Mouse (Mus musculus) heart, postnatal 0 days (tissue): ENCODE data around the gene Tubb4a. TPM values are rescaled to one million over a fixed set of nuclear protein-coding genes. Genes with fewer than 3 reads are reported as not detected.

Source experiments
- ATAC-seq: fragments of 200-750 bp; cut with Nextera tagmentation; 2 replicates; pipeline ENCODE4 v1.8.0; 2017; ENCODE audit warnings: low read depth, moderate number of reproducible peaks, moderate library complexity; ENCODE audit not compliant: insufficient read depth
- DNase-seq: peaks from one replicate; pipeline ENCODE4 v3.0.0-alpha.2; 2016; ENCODE audit warnings: low spot score
- H3K27ac ChIP-seq: fragments of 300-500 bp; sonication (generic); 2 replicates; pipeline ENCODE4 v1.5.1; 2014; ENCODE audit warnings: low read depth, mild to moderate bottlenecking
- H3K27me3 ChIP-seq: fragments of 300-500 bp; sonication (generic); 2 replicates; pipeline ENCODE4 v1.6.1; 2014; ENCODE audit warnings: low read length, mixed read lengths; ENCODE audit not compliant: control insufficient read depth, insufficient read depth
- H3K36me3 ChIP-seq: fragments of 300-500 bp; sonication (generic); replicated peaks from 2 replicates; pipeline ENCODE4 v1.6.1; 2014; ENCODE audit warnings: low read length, mixed read lengths; ENCODE audit not compliant: control insufficient read depth, insufficient read depth
- H3K4me1 ChIP-seq: fragments of 300-500 bp; sonication (generic); 2 replicates; pipeline ENCODE4 v1.6.1; 2014; ENCODE audit warnings: antibody characterized with exemption; ENCODE audit not compliant: control insufficient read depth, insufficient read depth
- H3K4me2 ChIP-seq: fragments of 300-500 bp; sonication (generic); 2 replicates; pipeline ENCODE4 v1.6.1; 2014; ENCODE audit warnings: low read depth, mild to moderate bottlenecking, low read length, moderate library complexity
- H3K4me3 ChIP-seq: fragments of 300-500 bp; sonication (generic); 2 replicates; pipeline ENCODE4 v1.5.1; 2014; ENCODE audit warnings: low read depth, low read length
- H3K9ac ChIP-seq: fragments of 300-500 bp; sonication (generic); replicated peaks from 2 replicates; pipeline ENCODE4 v1.6.1; 2014; ENCODE audit warnings: low read depth, low read length, mixed read lengths
- H3K9me3 ChIP-seq: fragments of 300-500 bp; sonication (generic); replicated peaks from 2 replicates; pipeline ENCODE4 v1.6.1; 2016; ENCODE audit warnings: low read length; ENCODE audit not compliant: control insufficient read depth
- CTCF ChIP-seq: IDR thresholded peaks from 2 replicates; pipeline ENCODE4 v1.5.1; 2016; ENCODE audit warnings: antibody characterized with exemption, control low read depth, low read depth
- EP300 ChIP-seq: IDR thresholded peaks from 2 replicates; pipeline ENCODE4 v1.6.1; 2016; ENCODE audit warnings: antibody characterized with exemption, low read depth
- whole genome bisulfite sequencing: fragments of 180-500 bp; shearing (Covaris S2); extraction: QIAGEN DNeasy Blood & Tissue Kit; methylation state at CpG from one replicate; pipeline ENCODE4 v1.1.7; 2014; 5-methylcytosine and 5-hydroxymethylcytosine counted together
- polyA plus RNA-seq: library from polyadenylated mRNA; unstranded; fragments of >200 nt; fragmentation: Nextera tagmentation; extraction: Ambion mirVana; gene quantifications from 2 replicates; pipeline ENCODE4 v1.2.1, GENCODE M21; 2015
- total RNA-seq: library from RNA; depleted of rRNA; stranded (reverse); fragments of >200 nt; gene quantifications from 2 replicates; pipeline ENCODE4 v1.2.3, GENCODE M21; 2014; ENCODE audit warnings: low replicate concordance

Gene Tubb4a
- total and polyA plus RNA-seq, 2 experiments from 2014 or later = 1.3 to 2.8 TPM

DNA sequence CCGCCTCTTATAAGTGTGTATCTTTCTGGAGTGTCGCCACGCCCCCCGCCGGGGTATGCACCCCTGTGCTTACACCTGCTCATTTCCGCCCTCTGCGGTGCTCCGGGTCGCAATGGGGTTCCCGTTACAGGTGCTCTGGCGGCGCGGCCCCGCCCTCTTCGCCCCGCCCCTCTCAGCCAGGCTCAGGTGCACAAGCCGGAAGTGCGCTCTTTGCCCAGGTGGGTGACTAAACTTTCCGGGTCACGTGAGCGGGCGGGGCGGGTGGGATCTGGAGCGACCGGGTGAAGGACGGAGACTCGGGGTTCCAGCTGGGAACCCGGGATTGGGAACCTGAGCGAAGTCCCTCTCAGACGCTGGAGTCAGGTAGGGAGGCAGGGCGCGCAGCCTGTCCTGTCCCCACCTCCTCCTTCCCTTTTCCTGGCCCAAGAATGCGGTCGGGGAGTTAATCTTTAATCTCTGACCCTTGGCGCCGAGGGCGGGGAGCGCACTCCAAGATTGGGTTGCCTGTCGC, 25.5 kb downstream of the Tubb4a start:
- ATAC-seq = no peak
- Histone ChIP-seq H3K27me3 (peaks cover 35% of the 10 kb centered on the region), H3K4me3 (peak overlapping the region; percentile 31), H3K27ac (no peak overlapping the region), H3K36me3 (no peaks in the 10 kb centered on the region; the same call in 1 of the 2 replicates), H3K4me2 (peak overlapping the region; percentile 59), H3K9me3 (no peaks in the 10 kb centered on the region), H3K4me1 (peaks cover 18% of the 10 kb centered on the region), H3K9ac (no peak overlapping the region)
- TF ChIP-seq CTCF = no peak
- no peak for TF ChIP-seq EP300
- DNase-seq = no peak
- WGBS = 1% methylated on average over 38 of the region's 39 CpGs

DNA sequence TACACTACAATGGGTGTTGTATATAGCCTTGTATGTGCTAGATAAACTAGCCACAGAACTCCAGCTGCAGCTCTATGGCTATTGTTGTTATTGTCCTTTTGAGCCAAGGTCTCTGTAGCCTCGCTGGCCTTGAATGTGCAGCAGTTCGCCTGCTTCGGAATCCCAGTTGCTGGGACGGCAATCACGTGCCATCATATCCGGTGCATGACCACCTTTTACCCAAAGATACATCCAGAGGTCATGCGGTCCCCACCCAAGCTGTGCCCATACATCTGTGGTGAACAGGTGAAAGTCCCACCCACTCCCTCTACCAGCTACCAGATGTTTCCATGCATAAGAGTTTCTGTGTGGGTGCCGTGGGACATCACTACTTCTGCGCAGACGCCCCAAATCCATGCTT, 26.5 kb downstream of the Tubb4a start:
- Histone ChIP-seq H3K4me3 (no peak overlapping the region), H3K27ac (no peak overlapping the region), H3K4me1 (peaks cover 18% of the 10 kb centered on the region), H3K4me2 (peak overlapping the region; percentile 87; the same call in 1 of the 2 replicates), H3K9ac (no peak overlapping the region), H3K9me3 (no peaks in the 10 kb centered on the region), H3K27me3 (peaks cover 29% of the 10 kb centered on the region), H3K36me3 (no peaks in the 10 kb centered on the region; the same call in none of the 2 replicates)
- no peak for ATAC-seq
- 45% methylated on average over 10 of the region's 10 CpGs for WGBS
- TF ChIP-seq EP300 = no peak
- TF ChIP-seq CTCF = no peak
- no peak for DNase-seq

DNA sequence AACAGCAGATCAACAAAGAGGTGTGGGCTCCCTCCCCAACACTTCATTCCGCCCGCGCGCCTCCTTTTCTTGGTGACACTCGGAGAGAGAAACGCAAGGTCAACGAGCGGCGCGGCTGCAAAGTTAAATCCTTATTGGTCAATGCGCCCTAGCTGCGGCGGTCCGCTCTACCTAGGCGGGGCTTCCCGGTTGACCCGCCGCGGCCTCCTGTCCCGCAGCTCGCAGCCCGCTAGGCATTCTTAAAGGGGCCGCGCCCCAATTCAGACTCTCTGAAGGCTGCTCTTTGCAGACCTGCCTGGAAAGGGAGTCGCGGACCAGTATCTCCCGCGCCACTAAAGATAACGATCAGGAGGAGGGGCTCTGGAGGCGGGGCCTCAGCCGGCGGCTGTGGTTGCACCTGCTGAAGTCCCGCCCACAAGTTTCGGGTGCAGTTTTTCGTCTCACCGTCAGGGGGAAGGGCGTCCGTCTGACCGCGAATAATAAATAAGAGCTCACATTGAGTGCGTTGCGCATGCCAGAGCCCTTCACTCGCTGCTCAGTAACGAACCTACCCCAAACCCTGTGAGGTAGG, 27.3 kb downstream of the Tubb4a start:
- Histone ChIP-seq H3K36me3 (no peaks in the 10 kb centered on the region; the same call in none of the 2 replicates), H3K9ac (peak overlapping the region; percentile 75; the same call in 1 of the 2 replicates), H3K4me2 (peak overlapping the region; percentile 87), H3K27me3 (peaks cover 29% of the 10 kb centered on the region), H3K9me3 (no peaks in the 10 kb centered on the region), H3K4me3 (peak overlapping the region; percentile 80), H3K4me1 (peaks cover 18% of the 10 kb centered on the region), H3K27ac (peak overlapping the region; percentile 87)
- DNase-seq (peak; percentile 96), ATAC-seq (peak; percentile 92)
- TF ChIP-seq CTCF (peak; percentile 61), EP300 (no peak)
- WGBS = under 1% methylated on average over 44 of the region's 44 CpGs

DNA sequence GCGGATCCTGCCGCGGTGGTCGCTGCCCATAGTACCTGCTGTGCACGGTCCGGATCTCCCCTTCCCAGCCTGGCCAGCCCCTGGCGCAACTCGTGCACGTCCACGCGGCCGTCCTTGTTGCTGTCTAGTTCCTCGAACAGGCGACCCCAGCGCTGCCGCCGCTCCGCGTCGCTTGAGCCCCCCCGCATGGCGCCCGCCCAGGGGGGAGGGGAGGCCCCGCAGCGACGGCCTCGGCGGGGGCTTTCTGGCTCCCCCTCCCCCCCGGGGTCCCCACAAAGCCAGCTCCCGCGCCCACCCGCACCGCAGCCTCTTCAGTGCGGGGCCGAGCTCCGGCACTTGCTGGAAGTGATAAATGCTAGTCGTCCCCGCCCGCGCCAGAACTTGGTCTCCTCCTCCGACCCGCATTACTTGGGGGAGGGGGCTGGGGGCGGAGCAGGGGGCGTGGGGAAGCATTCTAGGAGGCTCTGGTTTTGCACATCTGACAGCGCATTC, 28.1 kb downstream of the Tubb4a start, which contains the start of gene Slc25a23:
Gene Slc25a23 (minus strand): TSS at position 378 of the 492 bp plus-strand sequence.
- Histone ChIP-seq H3K9ac (peak within 1 kb of the TSS; percentile 75), H3K27ac (peak within 1 kb of the TSS; percentile 87), H3K36me3 (peaks cover 2% of the 10 kb centered on the region), H3K4me1 (peaks cover 18% of the 10 kb centered on the region), H3K27me3 (peaks cover 29% of the 10 kb centered on the region), H3K9me3 (no peaks in the 10 kb centered on the region), H3K4me3 (peak within 1 kb of the TSS; percentile 80), H3K4me2 (peak within 1 kb of the TSS; percentile 87)
- TF ChIP-seq EP300 (no peak), CTCF (no peak)
- WGBS = under 1% methylated on average over 32 of the region's 45 CpGs
- DNase-seq (peak; percentile 73), ATAC-seq (peak; percentile 71)

DNA sequence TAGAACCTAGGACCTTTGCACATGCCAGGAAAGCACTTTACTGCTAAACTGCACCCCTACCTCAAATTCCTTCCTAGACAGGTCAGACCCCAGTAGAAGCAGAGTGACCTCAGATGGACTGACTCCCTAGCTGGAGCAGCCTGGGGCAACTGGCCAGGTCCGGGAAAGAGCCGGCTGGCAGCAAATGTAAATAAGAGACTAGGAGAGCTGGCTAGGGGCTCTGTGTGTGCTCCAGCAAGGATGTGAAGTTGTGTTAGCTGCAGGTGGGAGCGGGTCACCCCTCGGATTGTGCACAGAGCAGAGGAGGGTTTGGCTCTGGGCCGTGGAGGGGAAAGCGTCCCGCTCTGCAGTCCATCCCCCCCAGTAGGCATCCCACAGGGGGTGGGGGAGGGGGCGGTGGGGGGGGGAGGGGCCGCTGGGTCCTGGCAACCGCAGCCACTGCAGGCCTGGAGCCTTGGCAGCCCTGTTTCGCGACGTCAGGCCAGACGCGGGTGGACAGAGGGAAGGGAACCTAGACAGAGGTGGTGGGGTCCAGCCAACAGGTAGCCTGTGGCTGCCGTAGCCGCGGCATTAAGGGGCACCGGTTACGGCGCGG, 28.6 kb downstream of the Tubb4a start, which contains the start of gene Crb3:
Gene Crb3 (plus strand): TSS at position 215 of the 595 bp plus-strand sequence.
- DNase-seq = peak; percentile 18
- Histone ChIP-seq H3K9me3 (no peaks in the 10 kb centered on the region), H3K27me3 (peaks cover 29% of the 10 kb centered on the region), H3K4me2 (peak within 1 kb of the TSS; percentile 87), H3K27ac (peak within 1 kb of the TSS; percentile 87), H3K4me3 (peak within 1 kb of the TSS; percentile 80), H3K36me3 (peaks cover 8% of the 10 kb centered on the region), H3K9ac (peak within 1 kb of the TSS; percentile 75), H3K4me1 (peaks cover 18% of the 10 kb centered on the region)
- WGBS = 2% methylated on average over 19 of the region's 22 CpGs
- ATAC-seq = peak; percentile 16; the same call in 1 of the 2 replicates
- TF ChIP-seq EP300 (no peak), CTCF (no peak)
